Mouse (Mus musculus) liver, adult 2 months (tissue): ENCODE results near the gene Ccdc13. TPM values are rescaled to one million over a fixed set of nuclear protein-coding genes. Genes with fewer than 3 reads are reported as not detected.

Experiments
- DNase-seq: peaks from one replicate; pipeline ENCODE4 v3.0.0-alpha.2; 2011; ENCODE audit warnings: low read depth, low spot score; ENCODE audit errors: extremely low read depth
- H3K27ac ChIP-seq: fragments of 200-500 bp; replicated peaks from 2 replicates; pipeline ENCODE4 v1.5.1; 2012; ENCODE audit warnings: low read depth, mild to moderate bottlenecking, control low read depth, inconsistent platforms, low read length; ENCODE audit not compliant: insufficient read depth
- H3K27me3 ChIP-seq: fragments of 200-500 bp; 2 replicates; pipeline ENCODE4 v1.6.1; 2012; ENCODE audit warnings: mild to moderate bottlenecking, moderate library complexity, low read length, inconsistent platforms; ENCODE audit not compliant: control insufficient read depth, insufficient read depth
- H3K36me3 ChIP-seq: fragments of 200-500 bp; 2 replicates; pipeline ENCODE4 v1.6.1; 2012; ENCODE audit warnings: low read length, inconsistent platforms; ENCODE audit not compliant: control insufficient read depth, insufficient read depth
- H3K4me1 ChIP-seq: fragments of 200-500 bp; 2 replicates; pipeline ENCODE4 v1.6.1; 2011; ENCODE audit warnings: low read length; ENCODE audit not compliant: control insufficient read depth, insufficient read depth
- H3K4me3 ChIP-seq: fragments of 200-500 bp; 2 replicates; pipeline ENCODE4 v1.5.1; 2011; ENCODE audit warnings: low read depth, mild to moderate bottlenecking, control low read depth, low read length, moderate library complexity; ENCODE audit not compliant: insufficient read depth
- H3K79me2 ChIP-seq: fragments of 200-500 bp; 2 replicates; pipeline ENCODE4 v1.6.1; 2012; ENCODE audit warnings: inconsistent platforms, mild to moderate bottlenecking, low read length, moderate library complexity; ENCODE audit not compliant: control insufficient read depth, insufficient read depth
- H3K9ac ChIP-seq: fragments of 200-500 bp; 2 replicates; pipeline ENCODE4 v1.6.1; 2012; ENCODE audit warnings: low read depth, mild to moderate bottlenecking, control low read depth, inconsistent platforms, low read length
- CTCF ChIP-seq: fragments of 200-500 bp; IDR thresholded peaks from 2 replicates; pipeline ENCODE4 v1.5.1; 2011; ENCODE audit warnings: low read depth, low read length, control low read depth
- POLR2A ChIP-seq: fragments of 200-500 bp; IDR thresholded peaks from 2 replicates; pipeline ENCODE4 v1.6.1; 2011; ENCODE audit warnings: low read length, control low read depth; ENCODE audit not compliant: insufficient read depth; ENCODE audit errors: extremely low read depth
- WGBS: fragments of 180-500 bp; shearing (Covaris S2); methylation state at CpG from one replicate; pipeline ENCODE4 v1.1.7; 2018; 5-methylcytosine and 5-hydroxymethylcytosine counted together
- polyA plus RNA-seq: library from polyadenylated mRNA; depleted of rRNA; stranded (reverse); fragments of >200 nt; gene quantifications from 2 replicates; pipeline ENCODE4 v1.2.3, GENCODE M21; 2012
- total RNA-seq: library from RNA; depleted of rRNA; stranded (reverse); fragments of >200 nt; gene quantifications from 2 replicates; pipeline ENCODE4 v1.2.3, GENCODE M21; 2014

Ccdc13 gene
- total and polyA plus RNA-seq, 2 experiments: not detected

DNA sequence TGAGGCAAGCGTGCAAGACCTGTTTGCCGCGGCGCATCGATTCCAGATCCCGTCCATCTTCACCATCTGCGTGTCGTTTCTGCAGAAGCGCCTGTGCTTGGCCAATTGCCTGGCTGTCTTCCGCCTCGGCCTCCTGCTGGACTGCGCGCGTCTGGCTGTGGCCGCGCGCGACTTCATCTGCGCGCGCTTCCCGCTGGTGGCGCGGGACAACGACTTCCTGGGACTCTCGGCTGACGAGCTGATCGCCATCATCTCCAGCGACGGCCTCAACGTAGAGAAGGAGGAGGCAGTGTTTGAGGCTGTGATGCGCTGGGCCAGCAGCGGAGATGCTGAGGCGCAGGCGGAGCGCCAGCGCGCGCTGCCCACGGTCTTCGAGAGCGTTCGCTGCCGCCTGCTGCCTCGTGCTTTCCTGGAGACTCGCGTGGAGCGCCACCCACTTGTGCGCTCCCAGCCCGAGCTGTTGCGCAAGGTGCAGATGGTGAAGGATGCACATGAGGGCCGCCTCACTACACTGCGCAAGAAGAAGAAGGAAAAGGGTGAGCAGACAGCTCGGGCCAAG is 61.1 kb downstream of the Ccdc13 start:
- no peak for TF ChIP-seq CTCF
- TF ChIP-seq POLR2A: no peak
- H3K4me1 ChIP-seq: no peaks in the 10 kb centered on the region
- H3K36me3 ChIP-seq: no peaks in the 10 kb centered on the region
- 14% methylated on average over 54 of the region's 54 CpGs for WGBS
- no peak overlapping the region for H3K27ac ChIP-seq
- no peak overlapping the region for H3K9ac ChIP-seq
- peaks cover 9% of the 10 kb centered on the region; the same call in 1 of the 2 replicates for H3K27me3 ChIP-seq
- H3K79me2 ChIP-seq: no peaks in the 10 kb centered on the region
- DNase-seq: no peak
- no peak overlapping the region for H3K4me3 ChIP-seq

DNA sequence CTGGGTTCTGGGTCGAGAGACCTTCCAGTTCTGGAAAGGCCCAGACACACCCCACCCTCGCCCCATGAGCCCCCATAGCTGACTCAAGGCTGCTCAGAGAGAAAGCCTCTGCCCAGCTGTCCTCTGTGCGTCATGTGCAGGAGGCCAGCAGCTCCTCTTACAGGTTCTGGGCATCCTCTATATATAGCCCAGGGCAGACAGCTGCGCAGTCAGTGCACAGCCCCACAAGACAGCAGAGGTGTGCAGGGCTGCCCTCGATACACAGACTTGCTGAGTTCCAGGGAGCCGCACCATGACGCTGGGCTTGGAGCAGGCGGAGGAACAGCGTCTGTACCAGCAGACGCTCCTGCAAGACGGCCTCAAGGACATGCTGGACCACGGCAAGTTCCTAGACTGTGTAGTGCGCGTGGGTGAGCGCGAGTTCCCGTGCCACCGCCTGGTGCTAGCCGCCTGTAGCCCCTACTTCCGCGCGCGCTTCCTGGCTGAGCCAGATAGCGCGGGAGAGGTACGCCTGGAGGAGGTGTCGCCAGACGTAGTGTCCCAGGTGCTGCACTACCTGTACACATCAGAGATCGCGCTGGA is 61.7 kb downstream of the Ccdc13 start, which contains the start of gene Klhl40:
TSS of gene Klhl40 (plus strand) at position 124 of the 582 bp plus-strand sequence.
- no peak for TF ChIP-seq POLR2A
- WGBS: 18% methylated on average over 30 of the region's 30 CpGs
- no peak for DNase-seq
- H3K4me1 ChIP-seq: no peaks in the 10 kb centered on the region
- no peaks in the 10 kb centered on the region for H3K36me3 ChIP-seq
- H3K79me2 ChIP-seq: no peaks in the 10 kb centered on the region
- H3K4me3 ChIP-seq: no peak within 1 kb of the TSS
- peaks cover 9% of the 10 kb centered on the region; the same call in 1 of the 2 replicates for H3K27me3 ChIP-seq
- no peak within 1 kb of the TSS for H3K27ac ChIP-seq
- no peak within 1 kb of the TSS for H3K9ac ChIP-seq

GRCm38 (mm10) chr9:121776511-121776910 is 62.8 kb downstream of the Ccdc13 start:
- no peak overlapping the region for H3K27ac ChIP-seq
- no peaks in the 10 kb centered on the region for H3K4me1 ChIP-seq
- peaks cover 9% of the 10 kb centered on the region; the same call in 1 of the 2 replicates for H3K27me3 ChIP-seq
- no peaks in the 10 kb centered on the region for H3K36me3 ChIP-seq
- DNase-seq: no peak
- WGBS: 79% methylated on average over 7 of the region's 7 CpGs
- H3K9ac ChIP-seq: no peak overlapping the region
- H3K79me2 ChIP-seq: no peaks in the 10 kb centered on the region
- TF ChIP-seq CTCF (no peak), POLR2A (no peak)
- no peak overlapping the region for H3K4me3 ChIP-seq

DNA sequence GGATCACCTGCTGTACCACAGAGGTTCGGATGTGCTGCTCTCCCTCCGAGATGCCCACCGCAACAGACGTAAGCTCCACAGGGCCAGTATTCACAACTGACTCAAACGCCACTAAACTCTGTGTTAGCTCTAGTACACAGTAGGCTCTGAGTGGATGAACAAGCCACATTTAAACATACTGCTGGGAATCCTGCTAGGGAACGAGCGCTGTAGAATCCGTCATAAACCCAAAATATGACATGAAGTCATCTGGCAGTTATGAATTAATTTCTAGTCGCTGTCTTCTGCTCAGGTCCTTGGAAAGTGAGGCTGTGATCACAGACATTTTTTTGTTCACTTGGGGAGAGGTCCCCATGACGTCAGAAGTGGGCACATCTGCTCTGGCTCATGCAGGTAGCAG is 63.3 kb downstream of the Ccdc13 start:
- H3K36me3 ChIP-seq: no peaks in the 10 kb centered on the region
- H3K9ac ChIP-seq: no peak overlapping the region
- 79% methylated on average over 10 of the region's 10 CpGs for WGBS
- H3K27ac ChIP-seq: no peak overlapping the region
- TF ChIP-seq CTCF (no peak), POLR2A (no peak)
- H3K79me2 ChIP-seq: no peaks in the 10 kb centered on the region
- DNase-seq: no peak
- H3K4me1 ChIP-seq: no peaks in the 10 kb centered on the region
- H3K4me3 ChIP-seq: no peak overlapping the region
- H3K27me3 ChIP-seq: peaks cover 9% of the 10 kb centered on the region; the same call in 1 of the 2 replicates

DNA sequence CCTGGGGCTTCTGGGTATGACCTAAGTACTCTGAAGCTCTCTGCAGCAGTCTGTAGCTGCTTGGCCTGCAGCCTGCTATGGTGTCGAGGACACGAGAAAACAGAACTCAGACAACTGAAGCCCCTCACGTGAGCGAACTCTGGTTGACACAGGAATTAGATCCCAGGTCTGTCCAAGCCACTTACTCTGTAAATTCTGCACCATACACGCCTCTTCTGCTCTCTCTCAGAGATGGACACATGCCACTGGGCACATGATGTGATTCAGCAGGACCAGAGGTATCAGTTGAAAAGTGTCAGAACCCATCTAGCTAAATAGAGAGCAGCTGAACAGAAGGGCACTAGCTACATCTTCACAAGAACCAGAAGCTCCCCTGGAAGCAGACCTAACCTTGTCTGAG is 66.8 kb downstream of the Ccdc13 start:
- Histone ChIP-seq H3K27ac (no peak overlapping the region), H3K79me2 (no peaks in the 10 kb centered on the region), H3K27me3 (no peaks in the 10 kb centered on the region), H3K36me3 (no peaks in the 10 kb centered on the region), H3K4me3 (no peak overlapping the region), H3K4me1 (no peaks in the 10 kb centered on the region), H3K9ac (no peak overlapping the region)
- 64% methylated on average over 5 of the region's 5 CpGs for WGBS
- TF ChIP-seq CTCF (no peak), POLR2A (no peak)
- no peak for DNase-seq

- no peaks in the 10 kb centered on the region for H3K4me1 ChIP-seq
- no peak for DNase-seq
- TF ChIP-seq POLR2A (no peak), CTCF (no peak)
- no peak overlapping the region for H3K9ac ChIP-seq
- no peak overlapping the region for H3K4me3 ChIP-seq
- 90% methylated on average over 16 of the region's 16 CpGs for WGBS
- no peak overlapping the region for H3K27ac ChIP-seq
- H3K27me3 ChIP-seq: no peaks in the 10 kb centered on the region
- no peaks in the 10 kb centered on the region for H3K36me3 ChIP-seq
- no peaks in the 10 kb centered on the region for H3K79me2 ChIP-seq
Observed at GRCm38 (mm10) chr9:121765166-121765855, 74.0 kb downstream of the Ccdc13 start.
